Mouse (Mus musculus): Measurements from ENCODE around the gene Ppp6r2. TPM values are rescaled to one million over a fixed set of nuclear protein-coding genes. Genes with fewer than 3 reads are reported as not detected.

The Ppp6r2 gene
- polyA plus RNA-seq, 1 experiment from 2014 or later, result 63.7 TPM

DNA sequence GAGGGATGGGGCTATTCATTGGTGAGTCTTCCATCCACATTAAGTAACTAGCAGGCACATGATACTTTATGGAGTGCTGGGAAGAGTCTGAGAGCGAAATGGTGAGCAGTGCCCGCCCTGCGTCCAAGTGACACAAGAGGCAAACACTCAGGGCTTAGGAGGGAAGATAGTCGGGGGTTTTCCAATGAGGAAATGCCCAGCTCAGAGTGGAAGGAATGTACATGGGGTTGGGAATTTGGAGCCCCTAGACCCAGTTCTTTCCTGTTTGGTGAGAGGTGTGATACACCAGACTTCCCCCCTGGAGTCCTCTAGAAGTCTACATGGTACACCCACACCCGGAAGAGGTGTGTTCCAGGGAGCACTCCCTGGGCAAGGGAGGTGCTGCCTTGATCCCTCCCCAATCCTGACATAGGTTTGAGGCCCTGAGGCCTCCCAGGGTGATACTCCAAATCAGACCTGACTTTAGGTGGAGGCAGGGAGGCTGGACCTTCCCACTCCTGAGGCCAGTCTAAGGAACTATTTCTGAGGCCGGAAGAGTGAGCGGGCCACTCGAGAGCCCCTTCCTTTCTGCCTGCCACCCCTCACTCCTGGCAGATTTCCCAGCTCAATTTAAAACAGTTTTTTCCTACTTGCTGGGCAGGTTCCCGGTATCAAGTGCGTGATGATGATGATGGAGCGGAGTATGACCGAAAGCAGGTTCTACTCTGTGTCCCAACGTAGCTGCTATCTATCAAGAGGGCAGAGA, 35.8 kb upstream of the Ppp6r2 start:
- H3K27me3 ChIP-seq, result 0 out of 2 replicates have a peak, but pooled peaks cover 8% of the 10 kb centered on the region
- H3K9me3 ChIP-seq, result no peaks in the 10 kb centered on the region
- WGBS, result 84% methylated on average over 13 of the region's 13 CpGs
- ATAC-seq (ENCODE audit: low FRiP score, low read depth), result no peak
- peaks cover 87% of the 10 kb centered on the region for H3K4me1 ChIP-seq
- H3K9ac ChIP-seq (replicated peaks), result no peak overlapping the region
- H3K36me3 ChIP-seq, result no peaks in the 10 kb centered on the region
- H3K4me3 ChIP-seq, result no peak overlapping the region
- H3K27ac ChIP-seq (replicated peaks), result no peak overlapping the region
- H3K4me2 ChIP-seq (replicated peaks), result no peak overlapping the region

DNA sequence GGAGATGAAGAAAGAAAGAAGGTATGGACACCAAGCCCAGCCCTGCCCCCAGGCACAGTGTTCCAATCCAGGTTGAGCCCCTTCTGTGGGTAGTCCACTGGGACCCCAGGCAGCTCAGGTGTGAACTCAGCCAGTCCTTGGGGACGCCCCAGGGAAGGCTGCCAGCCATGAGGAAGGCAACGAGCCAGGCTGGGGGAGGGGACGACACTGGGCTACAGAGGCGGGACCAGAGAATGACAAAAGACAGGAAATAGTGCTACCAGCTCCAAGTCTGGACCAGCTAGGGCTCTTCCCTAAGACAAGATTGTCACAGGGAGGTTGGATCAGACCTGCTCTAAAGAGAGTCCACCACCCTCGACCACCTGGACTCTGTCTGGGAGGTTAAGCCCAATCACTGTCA, 34.2 kb upstream of the Ppp6r2 start:
- Histone ChIP-seq H3K9ac (replicated peaks) (0 out of 2 replicates have a peak overlapping the region, but pooled peaks have one; percentile 15), H3K36me3 (no peaks in the 10 kb centered on the region), H3K4me2 (replicated peaks) (peak overlapping the region; percentile 96), H3K27ac (replicated peaks) (peak overlapping the region; percentile 35), H3K4me1 (peaks cover 90% of the 10 kb centered on the region), H3K27me3 (0 out of 2 replicates have a peak, but pooled peaks cover 8% of the 10 kb centered on the region), H3K4me3 (no peak overlapping the region), H3K9me3 (no peaks in the 10 kb centered on the region)
- ATAC-seq (ENCODE audit: low FRiP score, low read depth), result no peak
- WGBS, result 18% methylated on average over 5 of the region's 5 CpGs

DNA sequence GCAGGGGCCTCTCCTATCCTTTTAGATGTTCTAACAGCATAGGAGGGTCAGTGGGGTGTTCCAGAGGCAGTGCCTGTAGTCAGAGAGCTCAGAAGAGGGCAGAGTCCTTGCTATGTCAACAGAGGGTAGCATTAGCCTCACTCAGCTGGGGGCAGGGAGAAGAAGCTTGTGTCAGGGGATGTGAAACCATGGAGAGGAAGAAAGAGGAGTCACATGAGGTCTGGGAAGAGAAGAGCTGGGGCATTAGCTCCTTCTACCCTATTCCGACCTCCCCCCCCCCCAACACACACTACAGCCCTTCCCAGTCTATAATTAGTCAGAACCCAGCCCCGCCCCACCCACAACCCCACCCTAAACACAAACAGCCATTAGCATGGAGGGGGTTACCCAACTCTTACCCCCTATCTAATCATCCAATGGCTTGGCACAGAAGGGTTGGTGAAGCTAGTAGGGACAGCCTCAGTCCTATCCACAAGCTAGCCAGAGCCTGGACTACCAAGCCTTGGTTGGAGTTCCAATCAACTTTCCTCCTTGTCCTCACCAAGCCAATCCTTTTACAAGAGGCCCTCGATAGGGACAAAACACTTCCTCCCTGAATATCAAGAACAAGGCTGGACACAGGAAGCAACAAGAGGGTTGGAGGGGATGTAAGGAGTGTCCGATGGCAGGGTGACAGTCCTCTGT, 33.6 kb upstream of the Ppp6r2 start:
- peaks cover 90% of the 10 kb centered on the region for H3K4me1 ChIP-seq
- WGBS, result 84% methylated on average over 4 of the region's 4 CpGs
- ATAC-seq (ENCODE audit: low FRiP score, low read depth), result no peak
- no peaks in the 10 kb centered on the region for H3K36me3 ChIP-seq
- 0 out of 2 replicates have a peak overlapping the region, but pooled peaks have one; percentile 83 for H3K4me3 ChIP-seq
- H3K9ac ChIP-seq (replicated peaks), result 0 out of 2 replicates have a peak overlapping the region, but pooled peaks have one; percentile 15
- 0 out of 2 replicates have a peak, but pooled peaks cover 8% of the 10 kb centered on the region for H3K27me3 ChIP-seq
- H3K27ac ChIP-seq (replicated peaks), result peak overlapping the region; percentile 35
- no peaks in the 10 kb centered on the region for H3K9me3 ChIP-seq
- peak overlapping the region; percentile 96 for H3K4me2 ChIP-seq (replicated peaks)

DNA sequence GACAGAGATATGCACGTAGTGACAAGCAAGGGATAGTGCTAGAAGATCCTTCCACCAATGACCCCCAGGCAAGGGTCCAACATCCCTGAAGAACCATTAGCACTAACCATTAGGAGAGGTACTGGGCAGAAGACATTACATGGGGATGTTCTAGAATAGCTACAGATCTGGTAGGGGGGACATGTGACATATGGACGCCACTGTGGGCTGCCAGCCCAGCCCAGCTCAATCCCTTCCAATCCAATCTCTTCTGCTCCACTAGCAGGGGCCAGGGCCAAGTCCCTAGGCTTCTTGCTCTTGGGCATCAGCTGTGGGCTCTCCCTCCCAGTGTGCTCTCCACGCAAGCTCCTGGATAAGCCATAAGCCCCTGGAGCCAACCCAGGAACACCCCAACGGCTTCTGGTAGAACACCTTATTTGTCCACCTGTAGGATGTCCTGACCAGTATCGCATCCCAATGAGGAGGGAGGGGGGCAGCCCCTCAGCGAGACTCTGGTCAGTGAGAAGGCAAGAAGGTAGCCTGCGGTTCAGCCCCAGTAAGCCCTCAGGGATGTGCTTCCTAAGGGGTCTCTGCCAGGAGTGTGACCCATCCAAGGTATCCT, 33.0 kb upstream of the Ppp6r2 start:
- Histone ChIP-seq H3K27ac (replicated peaks) (peak overlapping the region; percentile 95), H3K27me3 (0 out of 2 replicates have a peak, but pooled peaks cover 8% of the 10 kb centered on the region), H3K9ac (replicated peaks) (peak overlapping the region; percentile 93; the same call in 1 of the 2 replicates), H3K36me3 (no peaks in the 10 kb centered on the region), H3K4me2 (replicated peaks) (peak overlapping the region; percentile 96), H3K4me3 (peak overlapping the region; percentile 83), H3K9me3 (no peaks in the 10 kb centered on the region), H3K4me1 (peaks cover 87% of the 10 kb centered on the region)
- WGBS, result 64% methylated on average over 7 of the region's 7 CpGs
- no peak for ATAC-seq (ENCODE audit: low FRiP score, low read depth)

DNA sequence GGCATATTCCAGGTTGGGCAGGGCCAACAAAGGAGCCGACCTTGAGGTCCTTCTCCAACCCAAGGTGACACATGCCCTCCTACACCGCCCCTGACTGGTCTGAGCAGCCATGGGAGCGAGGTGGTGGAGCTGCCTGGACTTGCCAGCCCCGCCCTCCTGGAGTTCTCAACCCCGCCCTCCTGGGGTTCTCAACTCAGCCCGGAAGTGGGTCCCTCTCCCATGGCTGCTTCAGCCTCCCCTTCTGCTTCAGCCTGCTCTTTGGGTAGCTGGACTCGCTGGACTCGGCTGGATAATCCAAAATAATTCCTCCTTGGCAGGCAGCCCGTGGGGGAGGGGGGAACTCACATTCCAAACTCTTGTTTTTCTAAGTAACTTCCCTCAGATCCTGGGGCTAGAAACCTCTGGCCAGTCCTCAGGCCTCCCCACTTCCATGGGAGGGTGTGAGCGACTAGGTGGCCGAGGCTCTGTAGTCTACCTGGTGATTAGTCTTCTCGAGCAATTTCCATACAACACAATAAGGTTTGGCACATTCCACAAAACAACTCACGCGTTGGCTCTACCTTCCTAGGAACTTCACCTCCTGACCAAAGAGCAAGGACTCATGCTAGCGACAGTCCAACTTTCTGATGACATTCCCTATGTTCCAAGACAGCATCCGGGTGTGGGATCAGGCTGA, 32.3 kb upstream of the Ppp6r2 start:
- Histone ChIP-seq H3K4me1 (peaks cover 86% of the 10 kb centered on the region), H3K27ac (replicated peaks) (peak overlapping the region; percentile 95), H3K36me3 (no peaks in the 10 kb centered on the region), H3K9ac (replicated peaks) (peak overlapping the region; percentile 93), H3K4me2 (replicated peaks) (peak overlapping the region; percentile 96), H3K4me3 (peak overlapping the region; percentile 83), H3K27me3 (0 out of 2 replicates have a peak, but pooled peaks cover 8% of the 10 kb centered on the region), H3K9me3 (no peaks in the 10 kb centered on the region)
- WGBS, result 2% methylated on average over 16 of the region's 16 CpGs
- ATAC-seq (ENCODE audit: low FRiP score, low read depth), result no peak

DNA sequence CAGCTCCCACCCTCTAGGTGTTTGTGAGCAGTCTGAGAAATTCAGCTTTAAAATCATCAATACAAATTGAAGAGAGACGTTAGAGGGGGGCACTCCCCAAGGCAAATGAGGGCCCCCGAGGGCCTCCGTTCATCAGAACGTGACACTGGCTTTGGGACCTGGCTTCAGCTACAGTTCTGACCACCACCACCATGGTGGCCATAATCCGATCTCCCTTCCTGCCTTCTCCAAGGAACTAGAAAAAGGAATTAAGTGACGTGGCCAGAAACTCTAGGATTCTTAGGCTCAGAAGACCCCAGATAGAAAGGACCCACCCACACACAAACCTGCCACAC, 31.8 kb upstream of the Ppp6r2 start:
- 0 out of 2 replicates have a peak, but pooled peaks cover 4% of the 10 kb centered on the region for H3K27me3 ChIP-seq
- H3K4me1 ChIP-seq, result peaks cover 86% of the 10 kb centered on the region
- no peak for ATAC-seq (ENCODE audit: low FRiP score, low read depth)
- H3K36me3 ChIP-seq, result peaks cover under 1% of the 10 kb centered on the region; the same call in 1 of the 2 replicates
- H3K4me3 ChIP-seq, result peak overlapping the region; percentile 83
- peak overlapping the region; percentile 96 for H3K4me2 ChIP-seq (replicated peaks)
- H3K27ac ChIP-seq (replicated peaks), result peak overlapping the region; percentile 95
- no peaks in the 10 kb centered on the region for H3K9me3 ChIP-seq
- peak overlapping the region; percentile 93 for H3K9ac ChIP-seq (replicated peaks)
- WGBS, result 1% methylated on average over 6 of the region's 6 CpGs

DNA sequence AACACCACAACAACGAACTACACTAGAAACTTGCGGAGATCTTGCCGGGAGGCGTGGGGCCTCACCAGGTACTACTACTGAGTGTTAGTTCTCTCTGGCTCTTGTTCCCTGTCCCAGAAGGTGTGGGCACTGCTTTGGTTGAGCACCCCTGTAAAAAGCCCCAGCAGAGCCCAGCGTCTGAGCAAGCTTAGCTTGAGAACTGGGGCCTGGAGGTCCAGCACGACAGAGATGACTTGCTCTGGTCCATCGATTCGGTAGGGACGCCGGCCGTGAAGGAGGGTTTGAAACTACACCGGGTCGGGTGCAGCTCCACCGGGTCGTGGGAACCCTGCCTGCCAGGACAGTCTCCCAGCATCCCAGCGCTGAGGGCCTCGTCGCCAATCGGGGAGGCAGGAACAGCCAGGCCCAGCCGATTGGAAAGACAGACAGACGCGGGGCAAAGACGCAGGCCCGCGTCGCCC, 31.2 kb upstream of the Ppp6r2 start:
- H3K4me2 ChIP-seq (replicated peaks), result peak overlapping the region; percentile 96
- H3K4me1 ChIP-seq, result peaks cover 85% of the 10 kb centered on the region
- H3K4me3 ChIP-seq, result peak overlapping the region; percentile 83
- peaks cover 5% of the 10 kb centered on the region for H3K36me3 ChIP-seq
- no peaks in the 10 kb centered on the region for H3K9me3 ChIP-seq
- H3K27me3 ChIP-seq, result no peaks in the 10 kb centered on the region
- peak; percentile 21; the same call in 1 of the 2 replicates for ATAC-seq (ENCODE audit: low FRiP score, low read depth)
- peak overlapping the region; percentile 95 for H3K27ac ChIP-seq (replicated peaks)
- H3K9ac ChIP-seq (replicated peaks), result peak overlapping the region; percentile 93
- WGBS, result 2% methylated on average over 26 of the region's 26 CpGs

DNA sequence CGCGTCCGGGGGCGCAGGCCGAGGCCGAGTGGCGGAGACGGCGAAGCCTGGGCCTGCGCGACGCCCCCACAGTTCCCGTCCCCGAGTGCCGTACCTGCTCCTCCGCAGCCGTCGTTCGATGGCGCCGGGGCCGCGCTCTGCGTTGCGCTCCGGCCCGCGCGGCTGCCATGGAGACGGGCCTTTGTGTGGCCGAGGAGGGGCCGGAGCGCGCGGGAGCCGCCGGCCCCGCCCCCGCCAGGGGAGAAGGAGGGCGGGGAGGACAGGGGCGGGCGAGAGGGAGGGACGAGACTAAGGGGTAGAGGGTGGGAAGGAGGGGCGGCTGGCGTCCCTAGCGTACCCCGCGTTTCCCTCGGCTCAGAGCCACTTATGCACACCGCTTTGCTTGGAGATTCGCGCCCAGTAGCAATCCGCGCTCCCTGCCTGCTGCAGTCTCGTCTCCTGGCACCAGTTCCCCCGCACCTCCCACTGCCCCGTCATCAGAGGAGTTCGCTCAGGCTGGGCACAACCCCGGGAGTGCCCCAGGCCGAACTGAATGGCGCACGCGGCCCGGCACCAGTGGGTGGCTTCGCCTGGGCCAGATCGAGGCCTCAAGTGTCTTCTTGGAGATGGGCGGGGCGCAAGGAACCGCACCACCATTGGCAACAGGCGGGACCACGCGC, 30.7 kb upstream of the Ppp6r2 start, which contains the start of gene Plxnb2:
Gene Plxnb2 (minus strand): TSS at position 218 of the 659 bp plus-strand sequence.
- peaks cover 80% of the 10 kb centered on the region for H3K4me1 ChIP-seq
- H3K36me3 ChIP-seq, result peaks cover 10% of the 10 kb centered on the region
- H3K9me3 ChIP-seq, result no peaks in the 10 kb centered on the region
- peak within 1 kb of the TSS; percentile 83 for H3K4me3 ChIP-seq
- no peaks in the 10 kb centered on the region for H3K27me3 ChIP-seq
- H3K9ac ChIP-seq (replicated peaks), result peak within 1 kb of the TSS; percentile 93
- H3K4me2 ChIP-seq (replicated peaks), result peak within 1 kb of the TSS; percentile 96
- H3K27ac ChIP-seq (replicated peaks), result peak within 1 kb of the TSS; percentile 95
- ATAC-seq (ENCODE audit: low FRiP score, low read depth), result peak; percentile 88
- WGBS, result 0% methylated on average over 58 of the region's 72 CpGs

DNA sequence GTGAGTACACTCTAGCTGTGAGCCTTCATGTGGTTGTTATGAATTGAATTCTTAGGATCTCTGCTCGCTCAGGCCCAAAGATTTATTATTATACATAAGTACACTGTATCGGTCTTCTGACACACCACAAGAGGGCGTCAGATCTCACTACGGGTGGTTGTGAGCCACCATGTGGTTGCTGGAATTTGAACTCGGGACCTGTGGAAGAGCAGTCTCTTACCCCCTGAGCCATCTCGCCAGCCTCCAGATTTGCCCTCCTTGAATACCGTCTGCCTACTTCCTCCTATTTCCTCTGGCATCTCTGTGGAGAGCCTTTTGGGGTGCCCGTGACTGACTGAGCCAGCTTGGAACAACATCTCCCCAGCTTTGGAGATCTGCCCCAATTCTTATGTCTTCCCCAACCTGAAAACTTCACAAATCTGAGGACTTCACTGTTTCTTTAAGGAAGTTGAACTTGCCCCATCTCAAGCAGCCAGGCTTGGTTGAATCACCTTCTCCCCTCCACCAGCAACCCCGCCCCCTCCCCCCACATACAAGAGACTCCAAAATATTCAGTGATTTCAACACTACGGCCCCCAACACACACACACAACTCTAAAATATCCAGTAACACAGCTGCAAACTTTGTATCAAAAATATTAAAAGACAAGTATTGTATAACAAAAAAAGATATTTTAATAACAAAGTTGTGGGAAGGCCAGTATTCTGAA, 29.6 kb upstream of the Ppp6r2 start:
- H3K4me3 ChIP-seq, result no peak overlapping the region
- H3K4me1 ChIP-seq, result peaks cover 69% of the 10 kb centered on the region
- 76% methylated on average over 10 of the region's 10 CpGs for WGBS
- no peaks in the 10 kb centered on the region for H3K27me3 ChIP-seq
- H3K9me3 ChIP-seq, result no peaks in the 10 kb centered on the region
- no peak for ATAC-seq (ENCODE audit: low FRiP score, low read depth)
- no peak overlapping the region for H3K9ac ChIP-seq (replicated peaks)
- H3K36me3 ChIP-seq, result peaks cover 20% of the 10 kb centered on the region
- H3K4me2 ChIP-seq (replicated peaks), result peak overlapping the region; percentile 96; the same call in 1 of the 2 replicates
- H3K27ac ChIP-seq (replicated peaks), result peak overlapping the region; percentile 95; the same call in 1 of the 2 replicates

DNA sequence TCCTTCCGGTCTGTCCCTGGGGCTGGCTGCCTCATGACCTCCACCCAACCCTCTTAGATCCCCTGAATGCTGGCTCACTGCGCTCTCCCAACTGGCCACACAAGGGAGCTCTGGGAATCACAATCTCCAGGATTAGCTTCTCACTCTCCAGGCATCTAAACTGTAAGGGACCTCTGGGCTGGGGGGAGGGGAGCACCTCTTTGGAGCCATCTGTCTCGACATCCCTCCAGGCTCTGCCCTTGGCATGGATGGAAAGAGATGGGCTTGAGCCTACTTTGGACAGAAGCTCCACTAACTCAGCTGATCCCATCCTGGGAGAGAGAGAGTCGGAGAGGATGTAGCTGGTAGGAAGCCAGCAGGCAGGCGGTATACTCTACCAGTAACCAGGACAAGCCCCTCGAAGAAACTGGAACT, 29.0 kb upstream of the Ppp6r2 start:
- H3K4me2 ChIP-seq (replicated peaks), result 0 out of 2 replicates have a peak overlapping the region, but pooled peaks have one; percentile 5
- H3K9ac ChIP-seq (replicated peaks), result no peak overlapping the region
- no peak overlapping the region for H3K4me3 ChIP-seq
- peaks cover 26% of the 10 kb centered on the region for H3K36me3 ChIP-seq
- H3K27ac ChIP-seq (replicated peaks), result peak overlapping the region; percentile 60; the same call in 1 of the 2 replicates
- H3K4me1 ChIP-seq, result peaks cover 63% of the 10 kb centered on the region
- ATAC-seq (ENCODE audit: low FRiP score, low read depth), result no peak
- no peaks in the 10 kb centered on the region for H3K27me3 ChIP-seq
- 42% methylated on average over 6 of the region's 6 CpGs for WGBS
- H3K9me3 ChIP-seq, result no peaks in the 10 kb centered on the region
